Mouse (Mus musculus): ENCODE results near the gene Crtc1.

The Crtc1 gene

GRCm38 (mm10) chr8:70439055-70439847 is at the start of gene Crtc1:
Gene Crtc1, minus strand, starts transcription at chr8:70439579.
- peak; percentile 92 for DNase-seq (ENCODE audit: low spot score)

GRCm38 (mm10) chr8:70488931-70489470 is 49.6 kb upstream of the Crtc1 start:
- DNase-seq (ENCODE audit: low spot score) = no peak

DNA sequence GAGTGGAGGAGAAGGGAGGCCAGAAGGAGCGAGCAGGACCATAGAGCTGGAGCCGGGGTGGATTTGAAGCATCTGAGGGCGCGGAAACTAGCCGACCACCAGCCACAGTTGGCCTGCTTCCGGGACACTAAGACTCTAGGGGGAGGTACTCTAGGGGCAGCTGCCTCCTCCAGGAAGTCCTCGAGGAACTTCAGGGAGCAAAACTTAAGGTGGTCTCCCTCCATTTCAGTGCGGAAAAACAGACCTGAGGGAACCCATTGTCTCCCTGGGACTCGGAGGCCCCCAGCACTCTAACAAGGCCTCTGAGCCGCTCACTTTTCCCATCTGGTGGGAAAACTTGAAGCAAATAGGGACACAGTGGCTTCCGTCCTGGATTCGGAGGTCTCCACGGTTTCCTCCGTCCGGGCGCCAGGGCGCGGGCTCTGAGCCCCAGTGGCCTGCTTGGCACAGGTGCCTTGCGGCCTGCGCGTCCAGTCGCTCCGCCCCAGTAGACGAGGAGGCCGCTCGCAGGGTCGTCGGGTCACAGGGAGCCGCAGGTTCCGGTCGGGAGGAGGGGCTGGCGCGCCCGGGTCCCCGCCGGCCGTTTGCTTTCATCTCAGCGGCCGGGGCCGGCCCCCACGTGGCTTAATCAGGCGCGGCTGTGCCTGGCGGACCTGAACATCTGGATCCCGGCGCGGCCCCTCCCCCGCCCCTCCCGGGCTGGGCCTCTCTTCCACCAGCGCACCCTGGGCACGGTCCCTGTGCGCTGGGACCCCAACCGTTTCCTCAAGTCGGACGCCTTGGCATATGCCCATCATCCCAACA is 48.8 kb upstream of the Crtc1 start:
- DNase-seq (ENCODE audit: low spot score) = no peak

DNA sequence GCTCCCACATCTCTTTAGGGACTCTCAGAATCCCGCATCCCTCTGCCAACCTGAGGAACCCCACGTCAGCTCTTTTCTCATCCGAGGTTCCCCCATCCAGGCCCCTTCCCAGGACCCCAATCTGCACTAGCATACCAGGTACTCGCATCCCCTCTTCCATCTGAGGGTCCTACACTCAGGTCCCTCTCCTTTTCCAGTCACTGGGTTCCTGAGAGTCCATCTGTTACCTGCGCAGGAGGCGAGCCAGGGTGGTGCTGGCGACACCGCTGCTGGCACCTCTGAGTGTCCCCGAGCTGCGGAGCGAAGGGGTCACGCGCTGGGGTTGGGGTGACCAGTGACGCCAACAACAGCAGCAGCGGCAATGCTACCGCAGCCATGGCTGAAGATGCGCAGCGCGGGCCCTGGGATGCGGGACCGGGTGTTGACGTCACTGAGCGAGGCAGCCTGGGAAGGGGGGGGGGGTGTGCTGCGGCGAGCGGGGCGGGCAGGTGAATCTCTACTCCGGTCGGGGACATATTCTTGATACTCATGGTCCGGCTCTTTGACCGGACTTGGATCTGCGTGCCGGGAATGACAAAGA is 47.7 kb upstream of the Crtc1 start, which contains the start of gene Tmem59l:
Gene Tmem59l, minus strand, starts transcription at position 418 of the 580 bp plus-strand sequence.
- no peak for DNase-seq (ENCODE audit: low spot score)

GRCm38 (mm10) chr8:70486191-70486681 is 46.9 kb upstream of the Crtc1 start:
- no peak for DNase-seq (ENCODE audit: low spot score)

GRCm38 (mm10) chr8:70482943-70483342 is 43.6 kb upstream of the Crtc1 start:
- DNase-seq (ENCODE audit: low spot score) = no peak

GRCm38 (mm10) chr8:70481908-70482307 is 42.5 kb upstream of the Crtc1 start:
- no peak for DNase-seq (ENCODE audit: low spot score)

GRCm38 (mm10) chr8:70477269-70477982 is 38.0 kb upstream of the Crtc1 start:
- no peak for DNase-seq (ENCODE audit: low spot score)

DNA sequence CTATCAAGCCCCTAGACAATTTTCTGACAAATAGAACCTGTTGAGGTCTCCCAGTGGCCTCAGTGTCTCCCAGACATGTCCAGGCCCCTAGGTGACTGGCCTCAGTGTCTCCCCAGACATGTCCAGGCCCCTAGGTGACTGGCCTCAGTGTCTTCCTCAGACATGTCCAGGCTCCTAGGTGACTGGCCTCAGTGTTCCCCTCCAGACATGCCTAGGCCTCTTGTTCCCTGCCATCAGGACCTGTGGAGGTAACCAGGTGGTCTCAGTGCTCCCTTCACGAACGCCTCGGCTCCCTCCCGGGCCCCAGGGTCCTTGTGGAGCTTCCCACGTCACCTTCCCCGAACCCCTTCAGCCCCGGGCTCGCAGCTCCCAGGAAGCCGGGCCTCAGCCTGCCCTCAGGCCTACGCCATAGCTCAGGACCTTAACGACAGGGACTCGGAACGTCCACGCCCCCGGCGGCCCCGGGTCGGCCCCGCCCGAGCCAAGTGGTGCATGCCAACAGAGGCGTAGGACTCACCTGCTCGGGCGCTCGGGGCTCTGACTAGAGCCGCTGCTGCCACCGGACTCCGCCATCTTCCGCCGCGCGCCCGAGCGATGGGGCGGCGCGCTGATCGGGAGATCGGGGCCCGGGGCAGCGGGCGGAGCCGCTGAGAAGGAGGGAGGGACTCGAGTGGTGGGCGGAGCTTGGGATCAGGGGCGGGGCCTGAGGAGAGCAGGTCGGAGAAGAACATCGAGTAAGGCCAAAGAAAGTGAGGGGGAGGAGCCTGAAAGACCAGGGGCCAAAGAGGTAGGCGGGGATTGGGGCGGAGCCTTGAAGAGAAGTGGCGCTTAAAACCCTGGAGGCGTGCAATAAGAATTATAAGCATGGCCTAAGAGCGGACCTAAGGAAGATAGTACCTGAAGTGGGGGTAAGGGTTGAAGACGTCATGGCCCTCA is 37.2 kb upstream of the Crtc1 start, which contains the start of gene Klhl26:
Gene Klhl26, minus strand, starts transcription at position 636 of the 936 bp plus-strand sequence.
- peak; percentile 90 for DNase-seq (ENCODE audit: low spot score)

- DNase-seq (ENCODE audit: low spot score) = no peak
These were observed 32.5 kb upstream of the Crtc1 start for GRCm38 (mm10) chr8:70471856-70472255.

- no peak for DNase-seq (ENCODE audit: low spot score)
These were observed 30.6 kb upstream of the Crtc1 start for GRCm38 (mm10) chr8:70469938-70470337.

- DNase-seq (ENCODE audit: low spot score) = no peak
These were observed 30.0 kb upstream of the Crtc1 start for GRCm38 (mm10) chr8:70469295-70469916.

- DNase-seq (ENCODE audit: low spot score) = no peak
These were observed 29.4 kb upstream of the Crtc1 start for GRCm38 (mm10) chr8:70468733-70469132.

DNA sequence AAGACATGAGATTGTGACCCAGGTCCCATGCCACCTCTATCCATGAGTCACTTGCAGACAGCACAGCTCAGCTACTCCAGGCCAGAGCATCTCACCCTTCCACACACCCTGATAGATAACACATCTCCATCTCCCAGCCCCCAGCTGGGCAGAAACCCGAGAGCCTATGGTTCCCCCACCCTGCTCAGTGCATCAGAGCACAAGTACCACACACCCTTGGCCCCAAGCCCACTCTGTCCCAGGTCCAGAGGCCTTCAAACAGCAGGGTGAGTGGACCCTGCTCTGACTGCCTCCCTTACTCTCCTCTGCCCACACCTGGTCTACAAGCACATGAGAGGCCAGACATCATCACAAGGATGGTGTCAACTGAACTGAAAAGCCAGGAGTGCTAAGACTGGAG is 28.5 kb upstream of the Crtc1 start:
- no peak for DNase-seq (ENCODE audit: low spot score)

GRCm38 (mm10) chr8:70467229-70467725 is 27.9 kb upstream of the Crtc1 start:
- no peak for DNase-seq (ENCODE audit: low spot score)

- no peak for DNase-seq (ENCODE audit: low spot score)
These were observed 27.4 kb upstream of the Crtc1 start for GRCm38 (mm10) chr8:70466771-70467170.

DNA sequence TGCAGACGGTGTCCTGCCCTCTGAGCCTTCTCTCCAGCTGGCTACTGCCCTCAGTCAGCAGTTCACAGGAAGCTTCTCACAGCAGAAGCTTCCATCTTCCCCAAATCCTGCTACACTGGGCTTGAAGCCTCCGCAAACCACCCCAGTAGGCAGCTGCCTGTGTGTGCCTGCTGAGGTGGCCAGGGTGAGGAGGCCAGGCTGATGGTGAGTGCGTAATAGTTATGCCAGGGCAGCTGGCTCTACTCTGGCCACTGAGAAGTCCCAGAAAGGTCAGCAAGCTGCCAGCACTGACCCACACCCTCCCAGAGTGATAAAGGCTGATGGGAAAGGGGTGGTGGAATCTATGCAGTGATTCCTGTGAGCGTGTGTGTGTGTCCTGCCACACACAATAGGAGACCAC is 26.9 kb upstream of the Crtc1 start:
- DNase-seq (ENCODE audit: low spot score) = no peak

DNA sequence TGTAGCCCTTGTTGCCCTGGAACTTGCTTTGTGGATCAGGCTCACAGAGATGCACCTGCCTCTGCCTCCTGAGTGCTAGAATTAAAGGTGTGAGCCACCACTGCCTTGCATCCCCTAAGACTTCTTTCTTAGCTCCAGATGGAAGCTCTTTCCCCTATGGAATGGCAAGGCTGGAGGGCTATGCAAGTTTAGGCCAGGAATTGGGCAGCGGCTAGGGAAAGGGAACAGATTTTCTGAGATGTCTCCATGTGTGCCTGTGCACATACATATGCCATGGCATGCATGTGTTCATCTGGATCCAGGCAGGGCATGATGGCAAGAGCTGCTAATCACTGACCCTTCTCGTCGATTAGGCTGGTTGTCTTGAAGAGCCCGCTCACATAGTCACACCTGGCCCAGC is 26.3 kb upstream of the Crtc1 start:
- no peak for DNase-seq (ENCODE audit: low spot score)

DNA sequence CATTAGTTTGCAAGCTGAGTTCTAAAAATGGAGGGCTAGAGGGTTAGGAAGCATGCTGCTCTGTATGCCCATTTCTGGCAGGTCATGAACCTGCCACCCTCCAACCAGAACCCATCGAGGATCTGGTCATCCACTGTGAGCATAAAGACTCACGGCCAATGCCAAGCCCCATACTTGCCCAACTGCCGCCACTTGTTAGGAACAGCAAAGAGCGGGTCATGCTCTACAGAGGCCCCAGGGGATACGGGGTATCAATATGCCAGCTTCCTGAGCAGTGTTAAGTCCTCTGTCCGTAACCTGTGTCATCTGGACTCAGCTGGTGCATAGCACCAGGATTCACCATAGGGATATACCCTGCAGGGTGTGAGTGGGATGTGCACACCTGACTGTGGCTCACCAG is 24.8 kb upstream of the Crtc1 start:
- DNase-seq (ENCODE audit: low spot score) = no peak

GRCm38 (mm10) chr8:70463306-70463705 is 23.9 kb upstream of the Crtc1 start:
- peak; percentile 60 for DNase-seq (ENCODE audit: low spot score)
